Mouse (Mus musculus): Measurements from ENCODE around the gene Adprhl1. TPM values are rescaled to one million over a fixed set of nuclear protein-coding genes. Genes with fewer than 3 reads are reported as not detected.

Adprhl1 gene
- polyA plus RNA-seq, 1 experiment from 2014 or later, result not detected

GRCm38 (mm10) chr8:13208627-13209355, 45.2 kb downstream of the Adprhl1 start:
- WGBS, result 38% methylated on average over 6 of the region's 6 CpGs
- Histone ChIP-seq H3K36me3 (ENCODE audit: control insufficient read depth, insufficient read depth, low read length) (no peaks in the 10 kb centered on the region), H3K27me3 (ENCODE audit: control insufficient read depth, insufficient read depth, low read length) (no peaks in the 10 kb centered on the region), H3K4me3 (ENCODE audit: low read depth, low read length) (no peak overlapping the region), H3K9me3 (ENCODE audit: control insufficient read depth, low read length) (no peaks in the 10 kb centered on the region), H3K4me1 (ENCODE audit: control insufficient read depth, insufficient read depth, low read length) (peaks cover 6% of the 10 kb centered on the region; the same call in 1 of the 2 replicates), H3K27ac (replicated peaks; ENCODE audit: low read depth, low read length) (no peak overlapping the region), H3K9ac (ENCODE audit: low read length) (no peak overlapping the region), H3K4me2 (ENCODE audit: low read depth, severe bottlenecking) (no peak overlapping the region)
- DNase-seq (ENCODE audit: low spot score), result no peak
- no peak for ATAC-seq (ENCODE audit: insufficient number of reproducible peaks, low FRiP score, low TSS enrichment, low read depth)

GRCm38 (mm10) chr8:13206290-13206689, 47.7 kb downstream of the Adprhl1 start:
- H3K4me1 ChIP-seq (ENCODE audit: control insufficient read depth, insufficient read depth, low read length), result no peaks in the 10 kb centered on the region

GRCm38 (mm10) chr8:13205311-13205710, 48.7 kb downstream of the Adprhl1 start:
- no peak overlapping the region for H3K4me2 ChIP-seq (ENCODE audit: low read depth, severe bottlenecking)
- peaks cover 23% of the 10 kb centered on the region for H3K27me3 ChIP-seq (ENCODE audit: control insufficient read depth, insufficient read depth, low read length)
- H3K36me3 ChIP-seq (ENCODE audit: control insufficient read depth, insufficient read depth, low read length), result no peaks in the 10 kb centered on the region
- DNase-seq (ENCODE audit: low spot score), result no peak
- H3K9ac ChIP-seq (ENCODE audit: low read length), result no peak overlapping the region
- no peak for ATAC-seq (ENCODE audit: insufficient number of reproducible peaks, low FRiP score, low TSS enrichment, low read depth)
- no peak overlapping the region for H3K4me3 ChIP-seq (ENCODE audit: low read depth, low read length)
- no peaks in the 10 kb centered on the region for H3K9me3 ChIP-seq (ENCODE audit: control insufficient read depth, low read length)
- no peak overlapping the region for H3K27ac ChIP-seq (replicated peaks; ENCODE audit: low read depth, low read length)
- WGBS, result 86% methylated on average over 5 of the region's 5 CpGs
- H3K4me1 ChIP-seq (ENCODE audit: control insufficient read depth, insufficient read depth, low read length), result no peaks in the 10 kb centered on the region

More at GRCm38 (mm10) chr8:13206290-13206689, 47.7 kb downstream of the Adprhl1 start:
- peaks cover 16% of the 10 kb centered on the region for H3K27me3 ChIP-seq (ENCODE audit: control insufficient read depth, insufficient read depth, low read length)
- DNase-seq (ENCODE audit: low spot score), result no peak
- no peak for ATAC-seq (ENCODE audit: insufficient number of reproducible peaks, low FRiP score, low TSS enrichment, low read depth)
- H3K36me3 ChIP-seq (ENCODE audit: control insufficient read depth, insufficient read depth, low read length), result no peaks in the 10 kb centered on the region
- no peak overlapping the region for H3K4me3 ChIP-seq (ENCODE audit: low read depth, low read length)
- 24% methylated on average over 5 of the region's 5 CpGs for WGBS
- H3K9ac ChIP-seq (ENCODE audit: low read length), result no peak overlapping the region
- H3K4me2 ChIP-seq (ENCODE audit: low read depth, severe bottlenecking), result no peak overlapping the region
- no peak overlapping the region for H3K27ac ChIP-seq (replicated peaks; ENCODE audit: low read depth, low read length)
- no peaks in the 10 kb centered on the region for H3K9me3 ChIP-seq (ENCODE audit: control insufficient read depth, low read length)

GRCm38 (mm10) chr8:13204371-13205140, 49.4 kb downstream of the Adprhl1 start:
- Histone ChIP-seq H3K9ac (ENCODE audit: low read length) (no peak overlapping the region), H3K36me3 (ENCODE audit: control insufficient read depth, insufficient read depth, low read length) (no peaks in the 10 kb centered on the region), H3K4me2 (ENCODE audit: low read depth, severe bottlenecking) (no peak overlapping the region), H3K27ac (replicated peaks; ENCODE audit: low read depth, low read length) (no peak overlapping the region), H3K4me1 (ENCODE audit: control insufficient read depth, insufficient read depth, low read length) (no peaks in the 10 kb centered on the region), H3K9me3 (ENCODE audit: control insufficient read depth, low read length) (no peaks in the 10 kb centered on the region), H3K4me3 (ENCODE audit: low read depth, low read length) (no peak overlapping the region), H3K27me3 (ENCODE audit: control insufficient read depth, insufficient read depth, low read length) (peaks cover 23% of the 10 kb centered on the region)
- DNase-seq (ENCODE audit: low spot score), result no peak
- ATAC-seq (ENCODE audit: insufficient number of reproducible peaks, low FRiP score, low TSS enrichment, low read depth), result no peak
- WGBS, result 68% methylated on average over 12 of the region's 12 CpGs

GRCm38 (mm10) chr8:13203472-13203871, 50.5 kb downstream of the Adprhl1 start:
- H3K27me3 ChIP-seq (ENCODE audit: control insufficient read depth, insufficient read depth, low read length), result peaks cover 23% of the 10 kb centered on the region
- no peak overlapping the region for H3K27ac ChIP-seq (replicated peaks; ENCODE audit: low read depth, low read length)

GRCm38 (mm10) chr8:13202806-13203205, 51.2 kb downstream of the Adprhl1 start:
- H3K36me3 ChIP-seq (ENCODE audit: control insufficient read depth, insufficient read depth, low read length), result no peaks in the 10 kb centered on the region
- WGBS, result 91% methylated on average over 3 of the region's 3 CpGs
- H3K4me2 ChIP-seq (ENCODE audit: low read depth, severe bottlenecking), result no peak overlapping the region
- H3K27ac ChIP-seq (replicated peaks; ENCODE audit: low read depth, low read length), result no peak overlapping the region
- no peak overlapping the region for H3K4me3 ChIP-seq (ENCODE audit: low read depth, low read length)
- peaks cover 23% of the 10 kb centered on the region for H3K27me3 ChIP-seq (ENCODE audit: control insufficient read depth, insufficient read depth, low read length)
- no peak for DNase-seq (ENCODE audit: low spot score)
- H3K9me3 ChIP-seq (ENCODE audit: control insufficient read depth, low read length), result no peaks in the 10 kb centered on the region
- no peak for ATAC-seq (ENCODE audit: insufficient number of reproducible peaks, low FRiP score, low TSS enrichment, low read depth)
- no peaks in the 10 kb centered on the region for H3K4me1 ChIP-seq (ENCODE audit: control insufficient read depth, insufficient read depth, low read length)
- H3K9ac ChIP-seq (ENCODE audit: low read length), result no peak overlapping the region

More at GRCm38 (mm10) chr8:13203472-13203871, 50.5 kb downstream of the Adprhl1 start:
- Histone ChIP-seq H3K4me2 (ENCODE audit: low read depth, severe bottlenecking) (no peak overlapping the region), H3K9ac (ENCODE audit: low read length) (no peak overlapping the region), H3K36me3 (ENCODE audit: control insufficient read depth, insufficient read depth, low read length) (no peaks in the 10 kb centered on the region), H3K4me1 (ENCODE audit: control insufficient read depth, insufficient read depth, low read length) (no peaks in the 10 kb centered on the region), H3K4me3 (ENCODE audit: low read depth, low read length) (no peak overlapping the region), H3K9me3 (ENCODE audit: control insufficient read depth, low read length) (no peaks in the 10 kb centered on the region)
- 44% methylated on average over 1 of the region's 1 CpGs for WGBS
- DNase-seq (ENCODE audit: low spot score), result no peak
- no peak for ATAC-seq (ENCODE audit: insufficient number of reproducible peaks, low FRiP score, low TSS enrichment, low read depth)

- no peak for DNase-seq (ENCODE audit: low spot score)
- H3K4me3 ChIP-seq (ENCODE audit: low read depth, low read length), result no peak overlapping the region
Measured at GRCm38 (mm10) chr8:13202041-13202440, 51.9 kb downstream of the Adprhl1 start.

GRCm38 (mm10) chr8:13201013-13201334, 53.0 kb downstream of the Adprhl1 start:
- DNase-seq (ENCODE audit: low spot score) (no peak), ATAC-seq (ENCODE audit: insufficient number of reproducible peaks, low FRiP score, low TSS enrichment, low read depth) (no peak)
- no peaks in the 10 kb centered on the region for H3K4me1 ChIP-seq (ENCODE audit: control insufficient read depth, insufficient read depth, low read length)
- H3K9me3 ChIP-seq (ENCODE audit: control insufficient read depth, low read length), result no peaks in the 10 kb centered on the region
- H3K4me3 ChIP-seq (ENCODE audit: low read depth, low read length), result peak overlapping the region; percentile 83
- no peaks in the 10 kb centered on the region for H3K36me3 ChIP-seq (ENCODE audit: control insufficient read depth, insufficient read depth, low read length)
- H3K9ac ChIP-seq (ENCODE audit: low read length), result no peak overlapping the region
- H3K27ac ChIP-seq (replicated peaks; ENCODE audit: low read depth, low read length), result no peak overlapping the region
- peaks cover 23% of the 10 kb centered on the region for H3K27me3 ChIP-seq (ENCODE audit: control insufficient read depth, insufficient read depth, low read length)
- 3% methylated on average over 18 of the region's 18 CpGs for WGBS
- H3K4me2 ChIP-seq (ENCODE audit: low read depth, severe bottlenecking), result peak overlapping the region; percentile 92

More at GRCm38 (mm10) chr8:13202041-13202440, 51.9 kb downstream of the Adprhl1 start:
- Histone ChIP-seq H3K36me3 (ENCODE audit: control insufficient read depth, insufficient read depth, low read length) (no peaks in the 10 kb centered on the region), H3K4me2 (ENCODE audit: low read depth, severe bottlenecking) (no peak overlapping the region), H3K9me3 (ENCODE audit: control insufficient read depth, low read length) (no peaks in the 10 kb centered on the region), H3K9ac (ENCODE audit: low read length) (no peak overlapping the region), H3K27me3 (ENCODE audit: control insufficient read depth, insufficient read depth, low read length) (peaks cover 23% of the 10 kb centered on the region), H3K27ac (replicated peaks; ENCODE audit: low read depth, low read length) (no peak overlapping the region), H3K4me1 (ENCODE audit: control insufficient read depth, insufficient read depth, low read length) (no peaks in the 10 kb centered on the region)
- WGBS, result 43% methylated on average over 3 of the region's 3 CpGs
- ATAC-seq (ENCODE audit: insufficient number of reproducible peaks, low FRiP score, low TSS enrichment, low read depth), result no peak
